Mouse (Mus musculus): ENCODE results near the gene Fndc1. TPM values are rescaled to one million over a fixed set of nuclear protein-coding genes. Genes with fewer than 3 reads are reported as not detected.

Gene Fndc1
- polyA plus RNA-seq, 1 experiment from 2014 or later = 7.8 TPM

GRCm38 (mm10) chr17:7802483-7802882 is 24.6 kb downstream of the Fndc1 start:
- WGBS = 75% methylated on average over 9 of the region's 9 CpGs
- H3K27ac ChIP-seq (ENCODE audit: low read length) = no peak overlapping the region
- H3K4me2 ChIP-seq (ENCODE audit: low read length) = no peak overlapping the region
- ATAC-seq = no peak
- no peaks in the 10 kb centered on the region for H3K9me3 ChIP-seq (replicated peaks; ENCODE audit: control insufficient read depth, low read length, poor library complexity, severe bottlenecking)
- no peaks in the 10 kb centered on the region for H3K27me3 ChIP-seq (ENCODE audit: control insufficient read depth, insufficient read depth, low read depth, low read length)
- no peak overlapping the region for H3K4me3 ChIP-seq (ENCODE audit: low read depth, low read length)
- no peaks in the 10 kb centered on the region for H3K4me1 ChIP-seq (ENCODE audit: control insufficient read depth, insufficient read depth, low read length)
- H3K36me3 ChIP-seq (ENCODE audit: control insufficient read depth, insufficient read depth, low read length) = no peaks in the 10 kb centered on the region
- H3K9ac ChIP-seq (ENCODE audit: low read depth, low read length) = no peak overlapping the region

GRCm38 (mm10) chr17:7799894-7800293 is 27.2 kb downstream of the Fndc1 start:
- no peak for ATAC-seq
- H3K9ac ChIP-seq (ENCODE audit: low read depth, low read length) = no peak overlapping the region
- H3K4me1 ChIP-seq (ENCODE audit: control insufficient read depth, insufficient read depth, low read length) = no peaks in the 10 kb centered on the region
- no peaks in the 10 kb centered on the region for H3K27me3 ChIP-seq (ENCODE audit: control insufficient read depth, insufficient read depth, low read depth, low read length)
- 72% methylated on average over 3 of the region's 3 CpGs for WGBS
- no peaks in the 10 kb centered on the region for H3K9me3 ChIP-seq (replicated peaks; ENCODE audit: control insufficient read depth, low read length, poor library complexity, severe bottlenecking)
- no peak overlapping the region for H3K4me3 ChIP-seq (ENCODE audit: low read depth, low read length)
- no peak overlapping the region for H3K4me2 ChIP-seq (ENCODE audit: low read length)
- H3K36me3 ChIP-seq (ENCODE audit: control insufficient read depth, insufficient read depth, low read length) = no peaks in the 10 kb centered on the region
- H3K27ac ChIP-seq (ENCODE audit: low read length) = no peak overlapping the region

- no peaks in the 10 kb centered on the region for H3K27me3 ChIP-seq (ENCODE audit: control insufficient read depth, insufficient read depth, low read depth, low read length)
- 84% methylated on average over 8 of the region's 8 CpGs for WGBS
These were observed 31.5 kb downstream of the Fndc1 start for GRCm38 (mm10) chr17:7795584-7795983.

GRCm38 (mm10) chr17:7795168-7795567 is 31.9 kb downstream of the Fndc1 start:
- no peak overlapping the region for H3K4me3 ChIP-seq (ENCODE audit: low read depth, low read length)
- H3K4me1 ChIP-seq (ENCODE audit: control insufficient read depth, insufficient read depth, low read length) = no peaks in the 10 kb centered on the region
- no peaks in the 10 kb centered on the region for H3K27me3 ChIP-seq (ENCODE audit: control insufficient read depth, insufficient read depth, low read depth, low read length)
- 88% methylated on average over 2 of the region's 2 CpGs for WGBS
- H3K4me2 ChIP-seq (ENCODE audit: low read length) = no peak overlapping the region
- no peak overlapping the region for H3K9ac ChIP-seq (ENCODE audit: low read depth, low read length)
- H3K27ac ChIP-seq (ENCODE audit: low read length) = no peak overlapping the region
- ATAC-seq = no peak
- no peaks in the 10 kb centered on the region for H3K36me3 ChIP-seq (ENCODE audit: control insufficient read depth, insufficient read depth, low read length)
- no peaks in the 10 kb centered on the region for H3K9me3 ChIP-seq (replicated peaks; ENCODE audit: control insufficient read depth, low read length, poor library complexity, severe bottlenecking)

More at GRCm38 (mm10) chr17:7795584-7795983, 31.5 kb downstream of the Fndc1 start:
- no peak for ATAC-seq
- no peaks in the 10 kb centered on the region for H3K9me3 ChIP-seq (replicated peaks; ENCODE audit: control insufficient read depth, low read length, poor library complexity, severe bottlenecking)
- H3K4me2 ChIP-seq (ENCODE audit: low read length) = no peak overlapping the region
- no peaks in the 10 kb centered on the region for H3K36me3 ChIP-seq (ENCODE audit: control insufficient read depth, insufficient read depth, low read length)
- H3K4me3 ChIP-seq (ENCODE audit: low read depth, low read length) = no peak overlapping the region
- no peak overlapping the region for H3K27ac ChIP-seq (ENCODE audit: low read length)
- no peaks in the 10 kb centered on the region for H3K4me1 ChIP-seq (ENCODE audit: control insufficient read depth, insufficient read depth, low read length)
- H3K9ac ChIP-seq (ENCODE audit: low read depth, low read length) = no peak overlapping the region

- Histone ChIP-seq H3K4me2 (ENCODE audit: low read length) (no peak overlapping the region), H3K36me3 (ENCODE audit: control insufficient read depth, insufficient read depth, low read length) (no peaks in the 10 kb centered on the region), H3K4me1 (ENCODE audit: control insufficient read depth, insufficient read depth, low read length) (no peaks in the 10 kb centered on the region), H3K27me3 (ENCODE audit: control insufficient read depth, insufficient read depth, low read depth, low read length) (no peaks in the 10 kb centered on the region), H3K9ac (ENCODE audit: low read depth, low read length) (no peak overlapping the region), H3K27ac (ENCODE audit: low read length) (no peak overlapping the region), H3K4me3 (ENCODE audit: low read depth, low read length) (no peak overlapping the region), H3K9me3 (replicated peaks; ENCODE audit: control insufficient read depth, low read length, poor library complexity, severe bottlenecking) (no peaks in the 10 kb centered on the region)
- WGBS = 87% methylated on average over 6 of the region's 6 CpGs
- ATAC-seq = no peak
These were observed 33.0 kb downstream of the Fndc1 start for GRCm38 (mm10) chr17:7794093-7794492.

GRCm38 (mm10) chr17:7790512-7790911 is 36.6 kb downstream of the Fndc1 start:
- no peaks in the 10 kb centered on the region for H3K27me3 ChIP-seq (ENCODE audit: control insufficient read depth, insufficient read depth, low read depth, low read length)
- no peaks in the 10 kb centered on the region for H3K9me3 ChIP-seq (replicated peaks; ENCODE audit: control insufficient read depth, low read length, poor library complexity, severe bottlenecking)
- H3K27ac ChIP-seq (ENCODE audit: low read length) = no peak overlapping the region
- no peak overlapping the region for H3K4me3 ChIP-seq (ENCODE audit: low read depth, low read length)
- no peak overlapping the region for H3K9ac ChIP-seq (ENCODE audit: low read depth, low read length)
- no peaks in the 10 kb centered on the region for H3K4me1 ChIP-seq (ENCODE audit: control insufficient read depth, insufficient read depth, low read length)
- 72% methylated on average over 3 of the region's 3 CpGs for WGBS
- no peak for ATAC-seq
- no peak overlapping the region for H3K4me2 ChIP-seq (ENCODE audit: low read length)
- no peaks in the 10 kb centered on the region for H3K36me3 ChIP-seq (ENCODE audit: control insufficient read depth, insufficient read depth, low read length)

- no peaks in the 10 kb centered on the region for H3K9me3 ChIP-seq (replicated peaks; ENCODE audit: control insufficient read depth, low read length, poor library complexity, severe bottlenecking)
- no peak overlapping the region for H3K9ac ChIP-seq (ENCODE audit: low read depth, low read length)
- H3K4me2 ChIP-seq (ENCODE audit: low read length) = no peak overlapping the region
- no peak overlapping the region for H3K27ac ChIP-seq (ENCODE audit: low read length)
- 89% methylated on average over 3 of the region's 3 CpGs for WGBS
- no peaks in the 10 kb centered on the region for H3K27me3 ChIP-seq (ENCODE audit: control insufficient read depth, insufficient read depth, low read depth, low read length)
- ATAC-seq = no peak
- H3K36me3 ChIP-seq (ENCODE audit: control insufficient read depth, insufficient read depth, low read length) = no peaks in the 10 kb centered on the region
- no peak overlapping the region for H3K4me3 ChIP-seq (ENCODE audit: low read depth, low read length)
- H3K4me1 ChIP-seq (ENCODE audit: control insufficient read depth, insufficient read depth, low read length) = no peaks in the 10 kb centered on the region
These were observed 53.0 kb downstream of the Fndc1 start for GRCm38 (mm10) chr17:7774101-7774500.

- Histone ChIP-seq H3K9me3 (replicated peaks; ENCODE audit: control insufficient read depth, low read length, poor library complexity, severe bottlenecking) (no peaks in the 10 kb centered on the region), H3K36me3 (ENCODE audit: control insufficient read depth, insufficient read depth, low read length) (no peaks in the 10 kb centered on the region), H3K27me3 (ENCODE audit: control insufficient read depth, insufficient read depth, low read depth, low read length) (no peaks in the 10 kb centered on the region), H3K4me2 (ENCODE audit: low read length) (no peak overlapping the region), H3K4me1 (ENCODE audit: control insufficient read depth, insufficient read depth, low read length) (no peaks in the 10 kb centered on the region), H3K9ac (ENCODE audit: low read depth, low read length) (no peak overlapping the region), H3K27ac (ENCODE audit: low read length) (no peak overlapping the region), H3K4me3 (ENCODE audit: low read depth, low read length) (no peak overlapping the region)
- no peak for ATAC-seq
- 73% methylated on average over 4 of the region's 4 CpGs for WGBS
These were observed 67.3 kb downstream of the Fndc1 start for GRCm38 (mm10) chr17:7759786-7760185.

- no peaks in the 10 kb centered on the region for H3K27me3 ChIP-seq (ENCODE audit: control insufficient read depth, insufficient read depth, low read depth, low read length)
- H3K4me3 ChIP-seq (ENCODE audit: low read depth, low read length) = no peak overlapping the region
- H3K9me3 ChIP-seq (replicated peaks; ENCODE audit: control insufficient read depth, low read length, poor library complexity, severe bottlenecking) = no peaks in the 10 kb centered on the region
- no peak for ATAC-seq
- no peak overlapping the region for H3K4me2 ChIP-seq (ENCODE audit: low read length)
- no peak overlapping the region for H3K27ac ChIP-seq (ENCODE audit: low read length)
- H3K4me1 ChIP-seq (ENCODE audit: control insufficient read depth, insufficient read depth, low read length) = no peaks in the 10 kb centered on the region
- H3K36me3 ChIP-seq (ENCODE audit: control insufficient read depth, insufficient read depth, low read length) = no peaks in the 10 kb centered on the region
- 88% methylated on average over 11 of the region's 11 CpGs for WGBS
- H3K9ac ChIP-seq (ENCODE audit: low read depth, low read length) = no peak overlapping the region
These were observed 72.1 kb downstream of the Fndc1 start for GRCm38 (mm10) chr17:7755001-7755400.

- Histone ChIP-seq H3K4me3 (ENCODE audit: low read depth, low read length) (no peak overlapping the region), H3K36me3 (ENCODE audit: control insufficient read depth, insufficient read depth, low read length) (no peaks in the 10 kb centered on the region), H3K4me1 (ENCODE audit: control insufficient read depth, insufficient read depth, low read length) (no peaks in the 10 kb centered on the region), H3K27ac (ENCODE audit: low read length) (no peak overlapping the region), H3K9me3 (replicated peaks; ENCODE audit: control insufficient read depth, low read length, poor library complexity, severe bottlenecking) (no peaks in the 10 kb centered on the region), H3K27me3 (ENCODE audit: control insufficient read depth, insufficient read depth, low read depth, low read length) (no peaks in the 10 kb centered on the region), H3K9ac (ENCODE audit: low read depth, low read length) (no peak overlapping the region), H3K4me2 (ENCODE audit: low read length) (no peak overlapping the region)
- WGBS = 72% methylated on average over 7 of the region's 7 CpGs
- ATAC-seq = no peak
These were observed 73.7 kb downstream of the Fndc1 start for GRCm38 (mm10) chr17:7753383-7753782.

Data from midbrain, embryonic 16.5 days (tissue).